Mouse (Mus musculus) common myeloid progenitor, adult 5-6 weeks (primary cell): ENCODE results near the gene Acer3. TPM values are rescaled to one million over a fixed set of nuclear protein-coding genes. Genes with fewer than 3 reads are reported as not detected.

Source experiments
- ATAC-seq: replicated peaks from 2 replicates; pipeline ENCODE4 v1.8.0; 2016; ENCODE audit warnings: low read depth, mild to moderate bottlenecking, moderate TSS enrichment, inconsistent platforms; ENCODE audit not compliant: poor library complexity, severe bottlenecking
- total RNA-seq: library from RNA; stranded (forward); fragments of 200-1000, 187-1606 nt; gene quantifications from 2 replicates; pipeline ENCODE4 v1.2.3, GENCODE M21; 2017

The Acer3 gene
- total RNA-seq: 24.0 and 25.4 TPM in 2 replicates

GRCm38 (mm10) chr7:98321083-98321482 lies at the start of gene Acer3:
TSS of gene Acer3 (minus strand) at chr7:98321208.
- ATAC-seq: no peak

GRCm38 (mm10) chr7:98369762-98370369 lies 48.9 kb upstream of the Acer3 start:
- no peak for ATAC-seq

- ATAC-seq: no peak
Measured at GRCm38 (mm10) chr7:98361662-98362061, 40.7 kb upstream of the Acer3 start.

GRCm38 (mm10) chr7:98361063-98361652 lies 40.1 kb upstream of the Acer3 start, which contains the start of gene Tsku:
TSS of gene Tsku (minus strand) at chr7:98361328.
- peak; percentile 35 for ATAC-seq

GRCm38 (mm10) chr7:98360621-98360990 lies 39.6 kb upstream of the Acer3 start:
- no peak; the same call in 1 of the 2 replicates for ATAC-seq

GRCm38 (mm10) chr7:98359951-98360620 lies 39.1 kb upstream of the Acer3 start:
- ATAC-seq: peak; percentile 24

- ATAC-seq: no peak
Measured at GRCm38 (mm10) chr7:98358016-98358415, 37.0 kb upstream of the Acer3 start.

GRCm38 (mm10) chr7:98357324-98357723 lies 36.3 kb upstream of the Acer3 start:
- ATAC-seq: no peak

GRCm38 (mm10) chr7:98354921-98355310 lies 33.9 kb upstream of the Acer3 start:
- no peak for ATAC-seq

- ATAC-seq: no peak
Measured at GRCm38 (mm10) chr7:98354160-98354920, 33.3 kb upstream of the Acer3 start.

- no peak for ATAC-seq
Measured at GRCm38 (mm10) chr7:98353616-98354015, 32.6 kb upstream of the Acer3 start.

- no peak for ATAC-seq
Measured at GRCm38 (mm10) chr7:98351523-98351922, 30.5 kb upstream of the Acer3 start.

GRCm38 (mm10) chr7:98349821-98350220 lies 28.8 kb upstream of the Acer3 start:
- ATAC-seq: no peak

- peak; percentile 64 for ATAC-seq
Measured at GRCm38 (mm10) chr7:98349096-98349495, 28.1 kb upstream of the Acer3 start.

GRCm38 (mm10) chr7:98348043-98348442 lies 27.0 kb upstream of the Acer3 start:
- peak; percentile 74 for ATAC-seq

- no peak for ATAC-seq
Measured at GRCm38 (mm10) chr7:98347471-98347870, 26.5 kb upstream of the Acer3 start.

- ATAC-seq: no peak
Measured at GRCm38 (mm10) chr7:98345036-98345435, 24.0 kb upstream of the Acer3 start.

- peak; percentile 59 for ATAC-seq
Measured at GRCm38 (mm10) chr7:98344361-98344760, 23.4 kb upstream of the Acer3 start.

GRCm38 (mm10) chr7:98342249-98342648 lies 21.2 kb upstream of the Acer3 start:
- ATAC-seq: no peak

- ATAC-seq: peak; percentile 89
Measured at GRCm38 (mm10) chr7:98341475-98341874, 20.5 kb upstream of the Acer3 start.

- ATAC-seq: no peak
Measured at GRCm38 (mm10) chr7:98340343-98340742, 19.3 kb upstream of the Acer3 start.
